Mouse (Mus musculus) embryonic facial prominence, embryonic 14.5 days (tissue): ENCODE results near the gene Zfp462. TPM values are rescaled to one million over a fixed set of nuclear protein-coding genes. Genes with fewer than 3 reads are reported as not detected.

ENCODE experiments used
- ATAC-seq: fragments of 200-750 bp; cut with Nextera tagmentation; 2 replicates; pipeline ENCODE4 v1.8.0; 2017; ENCODE audit warnings: low read depth, moderate number of reproducible peaks, moderate TSS enrichment
- DNase-seq: peaks from one replicate; pipeline ENCODE4 v3.0.0-alpha.2; 2015; ENCODE audit warnings: low spot score
- H3K27ac ChIP-seq: fragments of 300-500 bp; sonication (generic); replicated peaks from 2 replicates; pipeline ENCODE4 v1.5.1; 2014; ENCODE audit warnings: low read depth, mild to moderate bottlenecking, low read length, moderate library complexity
- H3K27me3 ChIP-seq: fragments of 300-500 bp; sonication (generic); replicated peaks from 2 replicates; pipeline ENCODE4 v1.6.1; 2014; ENCODE audit warnings: low read length; ENCODE audit not compliant: control insufficient read depth, insufficient read depth
- H3K36me3 ChIP-seq: fragments of 300-500 bp; sonication (generic); 2 replicates; pipeline ENCODE4 v1.6.1; 2014; ENCODE audit warnings: low read length, mixed read lengths; ENCODE audit not compliant: control insufficient read depth, insufficient read depth
- H3K4me1 ChIP-seq: fragments of 300-500 bp; sonication (generic); 2 replicates; pipeline ENCODE4 v1.6.1; 2014; ENCODE audit warnings: antibody characterized with exemption, low read length; ENCODE audit not compliant: control insufficient read depth, insufficient read depth
- H3K4me2 ChIP-seq: fragments of 300-500 bp; sonication (generic); 2 replicates; pipeline ENCODE4 v1.6.1; 2014; ENCODE audit warnings: low read depth, mild to moderate bottlenecking, low read length, moderate library complexity, mixed read lengths
- H3K4me3 ChIP-seq: fragments of 300-500 bp; sonication (generic); 2 replicates; pipeline ENCODE4 v1.5.1; 2014; ENCODE audit warnings: low read depth, mild to moderate bottlenecking, low read length
- H3K9ac ChIP-seq: fragments of 300-500 bp; sonication (generic); 2 replicates; pipeline ENCODE4 v1.6.1; 2014; ENCODE audit warnings: low read depth, mild to moderate bottlenecking, low read length, moderate library complexity, mixed read lengths
- H3K9me3 ChIP-seq: fragments of 300-500 bp; sonication (generic); 2 replicates; pipeline ENCODE4 v1.6.1; 2016; ENCODE audit warnings: low read length; ENCODE audit not compliant: control insufficient read depth
- WGBS: fragments of 180-500 bp; shearing (Covaris S2); extraction: QIAGEN DNeasy Blood & Tissue Kit; methylation state at CpG from one replicate; pipeline ENCODE4 v1.1.7; 2014; 5-methylcytosine and 5-hydroxymethylcytosine counted together
- polyA plus RNA-seq: library from polyadenylated mRNA; unstranded; fragments of >200 nt; fragmentation: Nextera tagmentation; extraction: Ambion mirVana; gene quantifications from 2 replicates; pipeline ENCODE4 v1.2.1, GENCODE M21; 2014

Zfp462 gene
- polyA plus RNA-seq, 1 experiment from 2014 or later = 3.0 TPM

- Histone ChIP-seq H3K4me1 (peaks cover 21% of the 10 kb centered on the region), H3K36me3 (no peaks in the 10 kb centered on the region)
- under 1% methylated on average over 29 of the region's 32 CpGs for WGBS
Measured at GRCm38 (mm10) chr4:54948616-54949560, 4.0 kb downstream of the Zfp462 start.

GRCm38 (mm10) chr4:54949561-54949940 lies 4.7 kb downstream of the Zfp462 start:
- no peaks in the 10 kb centered on the region for H3K9me3 ChIP-seq
- no peaks in the 10 kb centered on the region for H3K36me3 ChIP-seq
- DNase-seq (peak; percentile 59), ATAC-seq (no peak)
- H3K4me2 ChIP-seq = peak overlapping the region; percentile 69
- peak overlapping the region; percentile 91 for H3K27ac ChIP-seq
- no peaks in the 10 kb centered on the region for H3K27me3 ChIP-seq
- H3K4me1 ChIP-seq = peaks cover 27% of the 10 kb centered on the region
- WGBS = 6% methylated on average over 7 of the region's 7 CpGs
- H3K9ac ChIP-seq = peak overlapping the region; percentile 86
- H3K4me3 ChIP-seq = peak overlapping the region; percentile 67

More at GRCm38 (mm10) chr4:54948616-54949560, 4.0 kb downstream of the Zfp462 start:
- Histone ChIP-seq H3K4me3 (peak overlapping the region; percentile 67), H3K4me2 (peak overlapping the region; percentile 69), H3K9me3 (no peaks in the 10 kb centered on the region), H3K9ac (peak overlapping the region; percentile 86), H3K27me3 (no peaks in the 10 kb centered on the region), H3K27ac (peak overlapping the region; percentile 91)
- peak; percentile 62 for DNase-seq
- peak; percentile 28; the same call in 1 of the 2 replicates for ATAC-seq

- WGBS = 15% methylated on average over 2 of the region's 2 CpGs
- Histone ChIP-seq H3K27me3 (no peaks in the 10 kb centered on the region), H3K27ac (peak overlapping the region; percentile 91), H3K4me1 (peaks cover 32% of the 10 kb centered on the region), H3K36me3 (no peaks in the 10 kb centered on the region), H3K9me3 (no peaks in the 10 kb centered on the region), H3K9ac (peak overlapping the region; percentile 86), H3K4me3 (peak overlapping the region; percentile 67), H3K4me2 (peak overlapping the region; percentile 69)
- no peak for DNase-seq
- ATAC-seq = no peak
Measured at GRCm38 (mm10) chr4:54950136-54950535, 5.3 kb downstream of the Zfp462 start.

GRCm38 (mm10) chr4:54950866-54951265 lies 6.0 kb downstream of the Zfp462 start:
- Histone ChIP-seq H3K9ac (no peak overlapping the region), H3K4me3 (peak overlapping the region; percentile 0; the same call in 1 of the 2 replicates), H3K4me2 (peak overlapping the region; percentile 69)

GRCm38 (mm10) chr4:54953657-54954395 lies 9.0 kb downstream of the Zfp462 start:
- H3K36me3 ChIP-seq = no peaks in the 10 kb centered on the region
- 80% methylated on average over 9 of the region's 9 CpGs for WGBS
- no peaks in the 10 kb centered on the region for H3K9me3 ChIP-seq
- no peak for ATAC-seq
- H3K4me2 ChIP-seq = no peak overlapping the region
- H3K27ac ChIP-seq = peak overlapping the region; percentile 24; the same call in 1 of the 2 replicates
- H3K27me3 ChIP-seq = no peaks in the 10 kb centered on the region
- no peak overlapping the region for H3K9ac ChIP-seq
- H3K4me3 ChIP-seq = no peak overlapping the region
- DNase-seq = no peak
- H3K4me1 ChIP-seq = peaks cover 30% of the 10 kb centered on the region

More at GRCm38 (mm10) chr4:54950866-54951265, 6.0 kb downstream of the Zfp462 start:
- 74% methylated on average over 2 of the region's 2 CpGs for WGBS
- Histone ChIP-seq H3K27me3 (no peaks in the 10 kb centered on the region), H3K9me3 (no peaks in the 10 kb centered on the region), H3K27ac (no peak overlapping the region), H3K36me3 (no peaks in the 10 kb centered on the region), H3K4me1 (peaks cover 32% of the 10 kb centered on the region)
- DNase-seq (no peak), ATAC-seq (no peak)

- H3K4me2 ChIP-seq = no peak overlapping the region
- no peak for ATAC-seq
- 42% methylated on average over 3 of the region's 3 CpGs for WGBS
- H3K27ac ChIP-seq = peak overlapping the region; percentile 24; the same call in 1 of the 2 replicates
- no peaks in the 10 kb centered on the region for H3K36me3 ChIP-seq
- peak; percentile 77 for DNase-seq
- H3K4me3 ChIP-seq = no peak overlapping the region
- no peak overlapping the region for H3K9ac ChIP-seq
- H3K9me3 ChIP-seq = no peaks in the 10 kb centered on the region
- peaks cover 30% of the 10 kb centered on the region for H3K4me1 ChIP-seq
- H3K27me3 ChIP-seq = no peaks in the 10 kb centered on the region
Measured at GRCm38 (mm10) chr4:54954455-54954854, 9.6 kb downstream of the Zfp462 start.

GRCm38 (mm10) chr4:54960776-54961175 lies 15.9 kb downstream of the Zfp462 start:
- Histone ChIP-seq H3K27ac (no peak overlapping the region), H3K4me2 (no peak overlapping the region), H3K27me3 (no peaks in the 10 kb centered on the region), H3K36me3 (no peaks in the 10 kb centered on the region), H3K9ac (no peak overlapping the region), H3K4me3 (no peak overlapping the region), H3K9me3 (no peaks in the 10 kb centered on the region), H3K4me1 (peaks cover 9% of the 10 kb centered on the region)
- no peak for ATAC-seq
- DNase-seq = no peak
- WGBS = 84% methylated on average over 4 of the region's 4 CpGs

GRCm38 (mm10) chr4:54962141-54962540 lies 17.3 kb downstream of the Zfp462 start:
- H3K4me1 ChIP-seq = peaks cover 18% of the 10 kb centered on the region
- DNase-seq = no peak

More at GRCm38 (mm10) chr4:54962141-54962540, 17.3 kb downstream of the Zfp462 start:
- no peaks in the 10 kb centered on the region for H3K27me3 ChIP-seq
- no peak overlapping the region for H3K4me3 ChIP-seq
- H3K4me2 ChIP-seq = no peak overlapping the region
- no peak for ATAC-seq
- 82% methylated on average over 4 of the region's 4 CpGs for WGBS
- no peak overlapping the region for H3K27ac ChIP-seq
- no peak overlapping the region for H3K9ac ChIP-seq
- no peaks in the 10 kb centered on the region for H3K36me3 ChIP-seq
- H3K9me3 ChIP-seq = no peaks in the 10 kb centered on the region
